Mouse (Mus musculus) hindbrain, postnatal 0 days (tissue): ENCODE results near the gene B3galt5. TPM values are rescaled to one million over a fixed set of nuclear protein-coding genes. Genes with fewer than 3 reads are reported as not detected.
A peak's percentile ranks its signal among the peaks of the same experiment; 100 is the strongest.

ENCODE experiments used
- ATAC-seq: fragments of 200-750 bp; cut with Nextera tagmentation; 2 replicates; pipeline ENCODE4 v1.8.0; 2017; ENCODE audit warnings: mild to moderate bottlenecking, moderate TSS enrichment, moderate library complexity
- DNase-seq: peaks from one replicate; pipeline ENCODE4 v3.0.0-alpha.2; 2015; ENCODE audit warnings: low spot score
- H3K27ac ChIP-seq: fragments of 300-500 bp; sonication (generic); 2 replicates; pipeline ENCODE4 v1.5.1; 2014; ENCODE audit warnings: mild to moderate bottlenecking
- H3K27me3 ChIP-seq: fragments of 300-500 bp; sonication (generic); 2 replicates; pipeline ENCODE4 v1.6.1; 2014; ENCODE audit warnings: low read length, mixed read lengths; ENCODE audit not compliant: insufficient read depth
- H3K36me3 ChIP-seq: fragments of 300-500 bp; sonication (generic); 2 replicates; pipeline ENCODE4 v1.6.1; 2014; ENCODE audit warnings: low read length, mixed read lengths; ENCODE audit not compliant: insufficient read depth
- H3K4me1 ChIP-seq: fragments of 300-500 bp; sonication (generic); 2 replicates; pipeline ENCODE4 v1.6.1; 2014; ENCODE audit warnings: antibody characterized with exemption, low read length, mixed read lengths; ENCODE audit not compliant: insufficient read depth
- H3K4me2 ChIP-seq: fragments of 300-500 bp; sonication (generic); 2 replicates; pipeline ENCODE4 v1.6.1; 2014; ENCODE audit warnings: low read depth, mild to moderate bottlenecking, low read length, moderate library complexity, mixed read lengths
- H3K4me3 ChIP-seq: fragments of 300-500 bp; sonication (generic); 2 replicates; pipeline ENCODE4 v1.5.1; 2014; ENCODE audit warnings: low read length
- H3K9ac ChIP-seq: fragments of 300-500 bp; sonication (generic); replicated peaks from 2 replicates; pipeline ENCODE4 v1.6.1; 2014; ENCODE audit warnings: mild to moderate bottlenecking, low read length, moderate library complexity, mixed read lengths
- H3K9me3 ChIP-seq: fragments of 300-500 bp; sonication (generic); 2 replicates; pipeline ENCODE4 v1.6.1; 2016; ENCODE audit warnings: low read length, mixed read lengths
- CTCF ChIP-seq: IDR thresholded peaks from 2 replicates; pipeline ENCODE4 v1.5.1; 2016; ENCODE audit warnings: antibody characterized with exemption, control low read depth, low read depth
- WGBS: fragments of 180-500 bp; shearing (Covaris S2); extraction: QIAGEN DNeasy Blood & Tissue Kit; methylation state at CpG from one replicate; pipeline ENCODE4 v1.1.7; 2014; 5-methylcytosine and 5-hydroxymethylcytosine counted together
- polyA plus RNA-seq: library from polyadenylated mRNA; unstranded; fragments of >200 nt; fragmentation: Nextera tagmentation; extraction: Ambion mirVana; gene quantifications from 2 replicates; pipeline ENCODE4 v1.2.1, GENCODE M21; 2015
- total RNA-seq: library from RNA; depleted of rRNA; stranded (reverse); fragments of >200 nt; gene quantifications from 2 replicates; pipeline ENCODE4 v1.2.3, GENCODE M21; 2014; rRNA removed

Gene B3galt5
- total and polyA plus RNA-seq, 2 experiments from 2014 or later: 7.3 to 11.3 TPM

- H3K9ac ChIP-seq: no peak overlapping the region
- H3K36me3 ChIP-seq: no peaks in the 10 kb centered on the region
- WGBS: 77% methylated on average over 6 of the region's 6 CpGs
- TF ChIP-seq CTCF: no peak
- no peaks in the 10 kb centered on the region for H3K4me1 ChIP-seq
- no peak overlapping the region for H3K4me3 ChIP-seq
- no peak overlapping the region for H3K4me2 ChIP-seq
- H3K27me3 ChIP-seq: no peaks in the 10 kb centered on the region
- H3K9me3 ChIP-seq: no peaks in the 10 kb centered on the region
- H3K27ac ChIP-seq: no peak overlapping the region
- DNase-seq (no peak), ATAC-seq (0 out of 2 replicates have a peak, but pooled peaks have one; percentile 7)
These were observed 117.8 kb downstream of the B3galt5 start for GRCm38 (mm10) chr16:96353296-96353896.

GRCm38 (mm10) chr16:96353996-96354395 is 118.4 kb downstream of the B3galt5 start:
- H3K9ac ChIP-seq: no peak overlapping the region
- no peak for TF ChIP-seq CTCF
- peak; percentile 32 for DNase-seq
- H3K4me2 ChIP-seq: no peak overlapping the region
- no peaks in the 10 kb centered on the region for H3K36me3 ChIP-seq
- ATAC-seq: peak; percentile 79; the same call in 1 of the 2 replicates
- no peak overlapping the region for H3K27ac ChIP-seq
- no peaks in the 10 kb centered on the region for H3K4me1 ChIP-seq
- H3K27me3 ChIP-seq: no peaks in the 10 kb centered on the region
- 31% methylated on average over 6 of the region's 6 CpGs for WGBS
- H3K9me3 ChIP-seq: no peaks in the 10 kb centered on the region
- no peak overlapping the region for H3K4me3 ChIP-seq

GRCm38 (mm10) chr16:96357903-96358302 is 122.3 kb downstream of the B3galt5 start:
- 10% methylated on average over 10 of the region's 10 CpGs for WGBS
- no peaks in the 10 kb centered on the region for H3K36me3 ChIP-seq
- peak overlapping the region; percentile 52 for H3K4me2 ChIP-seq
- no peak overlapping the region for H3K27ac ChIP-seq
- no peak overlapping the region for H3K4me3 ChIP-seq
- ATAC-seq (peak; percentile 50; the same call in 1 of the 2 replicates), DNase-seq (peak; percentile 79)
- H3K9me3 ChIP-seq: no peaks in the 10 kb centered on the region
- no peaks in the 10 kb centered on the region for H3K27me3 ChIP-seq
- H3K9ac ChIP-seq: no peak overlapping the region
- H3K4me1 ChIP-seq: no peaks in the 10 kb centered on the region
- peak; percentile 70 for TF ChIP-seq CTCF

GRCm38 (mm10) chr16:96361305-96362124 is 125.9 kb downstream of the B3galt5 start:
- ATAC-seq (no peak), DNase-seq (no peak)
- H3K36me3 ChIP-seq: no peaks in the 10 kb centered on the region
- no peak overlapping the region for H3K27ac ChIP-seq
- H3K4me3 ChIP-seq: no peak overlapping the region
- WGBS: 87% methylated on average over 22 of the region's 22 CpGs
- no peaks in the 10 kb centered on the region for H3K27me3 ChIP-seq
- H3K4me2 ChIP-seq: no peak overlapping the region
- TF ChIP-seq CTCF: no peak
- no peaks in the 10 kb centered on the region for H3K9me3 ChIP-seq
- H3K9ac ChIP-seq: no peak overlapping the region
- H3K4me1 ChIP-seq: no peaks in the 10 kb centered on the region

GRCm38 (mm10) chr16:96362873-96363272 is 127.3 kb downstream of the B3galt5 start:
- WGBS: 34% methylated on average over 4 of the region's 4 CpGs
- Histone ChIP-seq H3K36me3 (no peaks in the 10 kb centered on the region), H3K9ac (no peak overlapping the region), H3K27me3 (no peaks in the 10 kb centered on the region), H3K9me3 (no peaks in the 10 kb centered on the region), H3K4me3 (no peak overlapping the region), H3K4me2 (no peak overlapping the region), H3K4me1 (no peaks in the 10 kb centered on the region), H3K27ac (no peak overlapping the region)
- no peak for TF ChIP-seq CTCF
- DNase-seq (no peak), ATAC-seq (no peak)

- Histone ChIP-seq H3K36me3 (no peaks in the 10 kb centered on the region), H3K4me3 (no peak overlapping the region), H3K4me2 (no peak overlapping the region), H3K9me3 (no peaks in the 10 kb centered on the region), H3K4me1 (no peaks in the 10 kb centered on the region), H3K27ac (no peak overlapping the region), H3K9ac (no peak overlapping the region), H3K27me3 (no peaks in the 10 kb centered on the region)
- 51% methylated on average over 5 of the region's 5 CpGs for WGBS
- DNase-seq (no peak), ATAC-seq (0 out of 2 replicates have a peak, but pooled peaks have one; percentile 40)
- no peak for TF ChIP-seq CTCF
These were observed 127.7 kb downstream of the B3galt5 start for GRCm38 (mm10) chr16:96363277-96363676.

- Histone ChIP-seq H3K4me2 (no peak overlapping the region), H3K4me1 (no peaks in the 10 kb centered on the region), H3K36me3 (no peaks in the 10 kb centered on the region), H3K9me3 (no peaks in the 10 kb centered on the region), H3K27me3 (no peaks in the 10 kb centered on the region), H3K27ac (no peak overlapping the region), H3K9ac (no peak overlapping the region), H3K4me3 (no peak overlapping the region)
- ATAC-seq: no peak
- DNase-seq: no peak
- 83% methylated on average over 11 of the region's 11 CpGs for WGBS
- TF ChIP-seq CTCF: no peak
These were observed 129.3 kb downstream of the B3galt5 start for GRCm38 (mm10) chr16:96364870-96365269.

Other genes starting within 250 kb of the B3galt5 start
- 25.7 and 28.6 TPM in 2 replicates for gene Psmg1, start 244.8 kb upstream of the B3galt5 start, total RNA-seq
- 52.9 and 55.4 TPM in 2 replicates for gene Psmg1, start 244.8 kb upstream of the B3galt5 start, polyA plus RNA-seq
- gene Brwd1, start 153.3 kb upstream of the B3galt5 start, total RNA-seq: 128 and 130 TPM in 2 replicates
- gene Brwd1, start 153.3 kb upstream of the B3galt5 start, polyA plus RNA-seq: 135 and 144 TPM in 2 replicates
- 85.9 and 103 TPM in 2 replicates for gene Hmgn1, start 108.1 kb upstream of the B3galt5 start, total RNA-seq
- 207 and 258 TPM in 2 replicates for gene Hmgn1, start 108.1 kb upstream of the B3galt5 start, polyA plus RNA-seq
- 151 and 154 TPM in 2 replicates for gene Wrb, start 90.4 kb upstream of the B3galt5 start, total RNA-seq
- gene Wrb, start 90.4 kb upstream of the B3galt5 start, polyA plus RNA-seq: 190 and 196 TPM in 2 replicates
- gene Lca5l, start 43.5 kb upstream of the B3galt5 start, total RNA-seq: 2.0 and 3.2 TPM in 2 replicates
- 1.9 and 2.3 TPM in 2 replicates for gene Lca5l, start 43.5 kb upstream of the B3galt5 start, polyA plus RNA-seq
- gene Sh3bgr, start 35.4 kb upstream of the B3galt5 start, total RNA-seq: 0.26 and 16.4 TPM in 2 replicates
- gene Sh3bgr, start 35.4 kb upstream of the B3galt5 start, polyA plus RNA-seq: 5.9 and 7.4 TPM in 2 replicates
- gene Itgb2l, start 207.8 kb downstream of the B3galt5 start, total RNA-seq: 1.3 TPM in 1 of 2 replicates, not detected in the other
- not detected in 2 replicates for gene Itgb2l, start 207.8 kb downstream of the B3galt5 start, polyA plus RNA-seq
- gene Pcp4, start 231.8 kb downstream of the B3galt5 start, total RNA-seq: 213 and 218 TPM in 2 replicates
- 753 and 804 TPM in 2 replicates for gene Pcp4, start 231.8 kb downstream of the B3galt5 start, polyA plus RNA-seq